Mouse (Mus musculus): ENCODE results near the gene Fam169b. TPM values are rescaled to one million over a fixed set of nuclear protein-coding genes. Genes with fewer than 3 reads are reported as not detected.

The Fam169b gene
- polyA plus RNA-seq (2012; ENCODE audit: low replicate concordance), result 1.0 and 1.4 TPM in 2 replicates

DNA sequence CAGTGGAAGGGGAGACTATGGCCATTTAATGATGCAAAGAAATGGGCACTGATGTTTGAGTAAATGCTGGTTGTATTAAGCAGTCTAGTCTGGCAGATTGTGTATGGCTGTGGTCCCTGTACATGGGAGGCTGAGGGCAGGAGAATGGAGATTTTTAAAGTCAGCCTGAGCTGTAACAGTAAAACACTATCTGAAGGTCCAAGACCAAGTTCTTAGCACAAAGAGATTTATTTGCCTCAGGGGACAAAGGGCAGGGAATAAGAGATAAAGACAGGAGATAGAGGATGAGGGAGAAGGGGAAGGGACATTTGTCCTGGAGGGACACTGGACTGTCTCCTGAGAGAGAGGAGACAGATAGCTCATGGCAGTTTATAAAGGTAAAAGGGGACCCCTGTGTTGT, at the start of gene Fam169b:
TSS of gene Fam169b (plus strand) at position 325 of the 400 bp plus-strand sequence.

DNA sequence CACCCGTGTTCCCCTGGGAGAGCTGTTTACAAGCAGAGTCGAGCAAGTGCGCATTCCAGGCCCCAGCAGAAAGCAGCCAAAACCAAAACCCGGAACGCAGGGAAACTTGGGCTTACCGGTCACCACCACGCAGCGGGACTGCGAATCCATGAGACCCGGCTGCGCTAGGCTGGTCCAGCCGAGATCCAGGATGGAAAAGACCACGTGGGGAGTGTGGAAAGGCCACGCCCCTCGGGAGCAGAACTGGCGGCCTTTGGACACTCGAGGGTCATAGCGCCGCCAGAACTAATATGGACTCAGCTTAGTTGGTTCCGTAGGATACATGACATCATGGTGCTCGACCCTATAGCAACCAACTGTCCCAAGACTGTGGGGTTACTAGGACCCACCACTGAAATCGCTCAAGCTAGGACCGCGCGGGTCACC, 9.6 kb upstream of the Fam169b start, which contains the start of gene Pgpep1l:
TSS of gene Pgpep1l (minus strand) at position 206 of the 426 bp plus-strand sequence.

Other genes with a start within 250 kb of the Fam169b start
- not detected in 2 replicates for gene Pgpep1l, start 9.6 kb upstream of the Fam169b start, polyA plus RNA-seq (2012; ENCODE audit: low replicate concordance)

Data from leukemia stem cell, adult 10-12 weeks (primary cell).